Mouse (Mus musculus): ENCODE measurements at regions not wholly inside any gene's neighbourhood (a gene's known extent, or its start where the extent isn't known, plus 50 kb on each side); places are given as distances from the start of the nearest gene placed in this dataset.

- no peak for DNase-seq (ENCODE audit: low read depth, low spot score)
Observed at GRCm38 (mm10) chr12:79912281-79913063, 200.3 kb downstream of the Zfp36l1 start.

GRCm38 (mm10) chr12:79910884-79911759 lies 201.7 kb downstream of the Zfp36l1 start:
- no peak for DNase-seq (ENCODE audit: low read depth, low spot score)

GRCm38 (mm10) chr12:79907583-79907982 lies 205.2 kb downstream of the Zfp36l1 start:
- no peak for DNase-seq (ENCODE audit: low read depth, low spot score)

GRCm38 (mm10) chr12:79906738-79907365 lies 206.0 kb downstream of the Zfp36l1 start:
- DNase-seq (ENCODE audit: low read depth, low spot score): no peak

GRCm38 (mm10) chr12:79905828-79906737 lies 206.7 kb downstream of the Zfp36l1 start:
- DNase-seq (ENCODE audit: low read depth, low spot score): no peak

GRCm38 (mm10) chr12:79904913-79905549 lies 207.8 kb downstream of the Zfp36l1 start:
- DNase-seq (ENCODE audit: low read depth, low spot score): no peak

- DNase-seq (ENCODE audit: low read depth, low spot score): no peak
Observed at GRCm38 (mm10) chr12:79902761-79903160, 210.1 kb downstream of the Zfp36l1 start.

- DNase-seq (ENCODE audit: low read depth, low spot score): no peak
Observed at GRCm38 (mm10) chr12:79902163-79902562, 210.7 kb downstream of the Zfp36l1 start.

GRCm38 (mm10) chr12:79898198-79898930 lies 214.4 kb downstream of the Zfp36l1 start:
- no peak for DNase-seq (ENCODE audit: low read depth, low spot score)

GRCm38 (mm10) chr12:79895975-79896374 lies 216.8 kb downstream of the Zfp36l1 start:
- no peak for DNase-seq (ENCODE audit: low read depth, low spot score)

GRCm38 (mm10) chr12:79895324-79895723 lies 217.5 kb downstream of the Zfp36l1 start:
- no peak for DNase-seq (ENCODE audit: low read depth, low spot score)

- DNase-seq (ENCODE audit: low read depth, low spot score): no peak
Observed at GRCm38 (mm10) chr12:79892871-79893270, 219.9 kb downstream of the Zfp36l1 start.

- no peak for DNase-seq (ENCODE audit: low read depth, low spot score)
Observed at GRCm38 (mm10) chr12:79891942-79892341, 220.9 kb downstream of the Zfp36l1 start.

GRCm38 (mm10) chr12:79890887-79891286 lies 221.9 kb downstream of the Zfp36l1 start:
- no peak for DNase-seq (ENCODE audit: low read depth, low spot score)

- DNase-seq (ENCODE audit: low read depth, low spot score): no peak
Observed at GRCm38 (mm10) chr12:79890291-79890690, 222.5 kb downstream of the Zfp36l1 start.

- no peak for DNase-seq (ENCODE audit: low read depth, low spot score)
Observed at GRCm38 (mm10) chr12:79888812-79889211, 224.0 kb downstream of the Zfp36l1 start.

- no peak for DNase-seq (ENCODE audit: low read depth, low spot score)
Observed at GRCm38 (mm10) chr12:79888086-79888485, 224.7 kb downstream of the Zfp36l1 start.

GRCm38 (mm10) chr12:79887225-79887886 lies 225.5 kb downstream of the Zfp36l1 start:
- DNase-seq (ENCODE audit: low read depth, low spot score): no peak

GRCm38 (mm10) chr12:79886494-79886893 lies 226.3 kb downstream of the Zfp36l1 start:
- DNase-seq (ENCODE audit: low read depth, low spot score): no peak
